Mouse (Mus musculus): ENCODE data around the gene Slc27a5. TPM values are rescaled to one million over a fixed set of nuclear protein-coding genes. Genes with fewer than 3 reads are reported as not detected.

Slc27a5 gene
- total RNA-seq, 2 experiments from 2014 or later: not detected

Other genes starting within 250 kb of the Slc27a5 start
- 1 to 10 TPM in 1 of 2 experiments, under 1 TPM in 1; 0.80 to 1.1 TPM for gene Zscan18, start 194.6 kb downstream of the Slc27a5 start, total RNA-seq (2021)
- 1 to 10 TPM; 4.3 to 6.1 TPM for gene Zfp329, start 179.3 kb downstream of the Slc27a5 start, total RNA-seq (2021)
- 10 to 100 TPM; 17.0 to 18.4 TPM for gene Zfp110, start 163.4 kb downstream of the Slc27a5 start, total RNA-seq (2021)
- 1 to 10 TPM; 2.9 to 3.1 TPM for gene Zfp128, start 117.0 kb downstream of the Slc27a5 start, total RNA-seq (2021)
- 1 to 10 TPM; 5.5 to 5.8 TPM for gene Zscan22, start 100.4 kb downstream of the Slc27a5 start, total RNA-seq (2021)
- 100 to 1,000 TPM; 575 to 632 TPM for gene Rps5, start 75.9 kb downstream of the Slc27a5 start, total RNA-seq (2021)
- gene Rnf225, start 70.8 kb downstream of the Slc27a5 start, total RNA-seq (2021): under 1 TPM; 0.17 to 0.39 TPM
- gene Zfp324, start 32.4 kb downstream of the Slc27a5 start, total RNA-seq (2021): 1 to 10 TPM; 2.3 to 2.4 TPM
- 1 to 10 TPM; 2.1 to 2.2 TPM for gene Zfp446, start 20.3 kb downstream of the Slc27a5 start, total RNA-seq (2021)
- gene Trim28, start 922 bp upstream of the Slc27a5 start, total RNA-seq (2021): 10 to 100 TPM; 93.5 to 96.6 TPM
- gene Zbtb45, start 11.8 kb upstream of the Slc27a5 start, total RNA-seq (2021): 1 to 10 TPM; 7.3 to 7.4 TPM
- 100 to 1,000 TPM; 132 to 164 TPM for gene Chmp2a, start 36.6 kb upstream of the Slc27a5 start, total RNA-seq (2021)
- gene Ube2m, start 40.1 kb upstream of the Slc27a5 start, total RNA-seq (2021): 100 to 1,000 TPM; 177 to 187 TPM
- under 1 TPM; 0.07 to 0.21 TPM for gene Mzf1, start 56.6 kb upstream of the Slc27a5 start, total RNA-seq (2021)
- gene Vmn1r85, start 97.0 kb upstream of the Slc27a5 start, total RNA-seq (2021): not detected
- not detected for gene Vmn1r86, start 121.7 kb upstream of the Slc27a5 start, total RNA-seq (2021)
- not detected for gene Vmn1r87, start 142.0 kb upstream of the Slc27a5 start, total RNA-seq (2021)
- under 1 TPM in 1 of 2 experiments, not detected in 1; 0.05 TPM for gene Vmn1r88, start 161.4 kb upstream of the Slc27a5 start, total RNA-seq (2021)
- not detected for gene Vmn1r89, start 214.8 kb upstream of the Slc27a5 start, total RNA-seq (2021)

Data from heart, adult 18-20 months (tissue).